Comparison of ENCODE assay signal across 8 mouse cellular contexts in genomic region chr19:55316109-55316714, GRCm38 (mm10). TPM values are rescaled to one million over a fixed set of nuclear protein-coding genes. Genes with fewer than 3 reads are reported as not detected.
DNase-seq lines count a peak whose midpoint lies in the region; ATAC-seq and TF ChIP-seq lines count a peak whose summit lies in the region.

Gene Vti1a (plus strand): TSS chr19:55316295.

- peak; percentile 86 for ATAC-seq in heart, embryonic 11.5 days (replicated peaks; ENCODE audit: insufficient number of reproducible peaks, low FRiP score, low TSS enrichment)
- ATAC-seq in kidney, embryonic 16.5 days (ENCODE audit: low FRiP score, low TSS enrichment), result peak; percentile 94

- H3K79me2 ChIP-seq in C2C12 (ENCODE audit: control insufficient read depth, insufficient read depth), result peaks cover 79% of the 10 kb centered on the region
- peaks cover 15% of the 10 kb centered on the region; the same call in 1 of the 2 replicates for H3K79me2 ChIP-seq in liver, adult 2 months (ENCODE audit: control insufficient read depth, insufficient read depth, low read length)
- H3K79me2 ChIP-seq in myocyte (ENCODE audit: control insufficient read depth, insufficient read depth), result peaks cover 27% of the 10 kb centered on the region

- peak within 1 kb of the TSS; percentile 75 for H3K27ac ChIP-seq in heart, embryonic 11.5 days (ENCODE audit: low read depth, low read length)
- H3K27ac ChIP-seq in kidney, embryonic 16.5 days (ENCODE audit: low read length), result peak within 1 kb of the TSS; percentile 90
- H3K27ac ChIP-seq in liver, adult 2 months (replicated peaks; ENCODE audit: insufficient read depth, low read depth, low read length), result peak within 1 kb of the TSS; percentile 85

- H3K4me3 ChIP-seq in C2C12 (ENCODE audit: insufficient read depth, poor library complexity, severe bottlenecking), result peak within 1 kb of the TSS; percentile 98
- peak within 1 kb of the TSS; percentile 90 for H3K4me3 ChIP-seq in erythroblast, embryonic 14.5 days (replicated peaks)
- peak within 1 kb of the TSS; percentile 73 for H3K4me3 ChIP-seq in heart, embryonic 11.5 days (ENCODE audit: low read depth, low read length)
- peak within 1 kb of the TSS; percentile 98 for H3K4me3 ChIP-seq in kidney, embryonic 16.5 days (ENCODE audit: low read length)
- H3K4me3 ChIP-seq in liver, adult 2 months (ENCODE audit: insufficient read depth, low read depth, low read length), result peak within 1 kb of the TSS; percentile 88
- H3K4me3 ChIP-seq in myocyte, result peak within 1 kb of the TSS; percentile 95

- H3K79me3 ChIP-seq in C2C12 (ENCODE audit: low read depth), result peaks cover 33% of the 10 kb centered on the region

- H3ac ChIP-seq in C2C12 (ENCODE audit: control insufficient read depth, insufficient read length, low read depth), result peak within 1 kb of the TSS; percentile 89
- H3ac ChIP-seq in myocyte (ENCODE audit: control insufficient read depth, insufficient read length), result peak within 1 kb of the TSS; percentile 63

- peak within 1 kb of the TSS; percentile 85 for H3K9ac ChIP-seq in heart, embryonic 11.5 days (ENCODE audit: low read depth, low read length)
- peak within 1 kb of the TSS; percentile 93 for H3K9ac ChIP-seq in kidney, embryonic 16.5 days (replicated peaks; ENCODE audit: low read length)
- H3K9ac ChIP-seq in liver, adult 2 months (ENCODE audit: low read depth, low read length), result peak within 1 kb of the TSS; percentile 89

- no peaks in the 10 kb centered on the region for H3K9me3 ChIP-seq in erythroblast, embryonic 14.5 days (ENCODE audit: control insufficient read depth, low read length)
- H3K9me3 ChIP-seq in heart, embryonic 11.5 days (replicated peaks; ENCODE audit: control insufficient read depth, low read length), result no peaks in the 10 kb centered on the region
- H3K9me3 ChIP-seq in kidney, embryonic 16.5 days (ENCODE audit: low read length), result no peaks in the 10 kb centered on the region

- TF ChIP-seq CTCF in C2C12 (IDR thresholded peaks at IDR 0.05; ENCODE audit: control insufficient read depth, insufficient read depth, insufficient read length), result peak; percentile 62
- TF ChIP-seq CTCF in brain, embryonic 14.5 days (IDR thresholded peaks at IDR 0.05; ENCODE audit: borderline replicate concordance, extremely low read depth, insufficient read depth, insufficient read length), result peak; percentile 50
- peak; percentile 57 for TF ChIP-seq CTCF in liver, adult 2 months (IDR thresholded peaks at IDR 0.05; ENCODE audit: low read depth, low read length)

- WGBS in heart, embryonic 11.5 days (ENCODE audit: insufficient replicate concordance), result under 1% methylated on average over 48 of the region's 48 CpGs
- WGBS in kidney, embryonic 16.5 days, result under 1% methylated on average over 48 of the region's 48 CpGs
- 1% methylated on average over 48 of the region's 48 CpGs for WGBS in liver, adult 2 months

- no peaks in the 10 kb centered on the region for H3K27me3 ChIP-seq in C2C12 (ENCODE audit: control insufficient read depth, insufficient read depth, insufficient read length)
- no peaks in the 10 kb centered on the region for H3K27me3 ChIP-seq in erythroblast, embryonic 14.5 days (ENCODE audit: control insufficient read depth)
- H3K27me3 ChIP-seq in heart, embryonic 11.5 days (ENCODE audit: control insufficient read depth, insufficient read depth, low read length), result no peaks in the 10 kb centered on the region
- no peaks in the 10 kb centered on the region for H3K27me3 ChIP-seq in kidney, embryonic 16.5 days (ENCODE audit: insufficient read depth, low read length)
- H3K27me3 ChIP-seq in liver, adult 2 months (ENCODE audit: control insufficient read depth, insufficient read depth, low read length), result no peaks in the 10 kb centered on the region
- no peaks in the 10 kb centered on the region for H3K27me3 ChIP-seq in myocyte (ENCODE audit: control insufficient read depth, insufficient read depth, insufficient read length)
- H3K27me3 ChIP-seq in splenic B cell, adult 2 months (ENCODE audit: control insufficient read depth, insufficient read depth, low read length, poor library complexity, severe bottlenecking), result no peaks in the 10 kb centered on the region

- peaks cover 49% of the 10 kb centered on the region for H3K4me1 ChIP-seq in erythroblast, embryonic 14.5 days (ENCODE audit: control insufficient read depth)
- H3K4me1 ChIP-seq in heart, embryonic 11.5 days (ENCODE audit: control insufficient read depth, insufficient read depth, low read length), result 0 out of 2 replicates have a peak, but pooled peaks cover 6% of the 10 kb centered on the region
- peaks cover 23% of the 10 kb centered on the region for H3K4me1 ChIP-seq in kidney, embryonic 16.5 days (ENCODE audit: insufficient read depth, low read length)
- 0 out of 2 replicates have a peak, but pooled peaks cover 4% of the 10 kb centered on the region for H3K4me1 ChIP-seq in liver, adult 2 months (ENCODE audit: control insufficient read depth, insufficient read depth, low read length)

- peak within 1 kb of the TSS; percentile 87 for H3K4me2 ChIP-seq in heart, embryonic 11.5 days
- peak within 1 kb of the TSS; percentile 96 for H3K4me2 ChIP-seq in kidney, embryonic 16.5 days (replicated peaks; ENCODE audit: low read depth, low read length)
- H3K4me2 ChIP-seq in myocyte (ENCODE audit: low read depth), result peak within 1 kb of the TSS; percentile 88

- peak; percentile 61; the same call in 1 of the 2 replicates for TF ChIP-seq POLR2A in brain, embryonic 14.5 days (IDR thresholded peaks at IDR 0.05; ENCODE audit: borderline replicate concordance, extremely low read depth, insufficient read depth, insufficient read length, poor library complexity, severe bottlenecking)
- peak; percentile 44; the same call in 1 of the 2 replicates for TF ChIP-seq POLR2A in liver, adult 2 months (IDR thresholded peaks at IDR 0.05; ENCODE audit: extremely low read depth, insufficient read depth, low read length)
- TF ChIP-seq POLR2A in myocyte (IDR thresholded peaks at IDR 0.05; ENCODE audit: insufficient read length, low read depth), result peak; percentile 55

- H3K36me3 ChIP-seq in C2C12 (ENCODE audit: control insufficient read depth, insufficient read depth) (peaks cover 21% of the 10 kb centered on the region), myocyte (ENCODE audit: control insufficient read depth, insufficient read depth) (peaks cover 14% of the 10 kb centered on the region)
- peaks cover 43% of the 10 kb centered on the region for H3K36me3 ChIP-seq in erythroblast, embryonic 14.5 days (ENCODE audit: control insufficient read depth)
- H3K36me3 ChIP-seq in heart, embryonic 11.5 days (ENCODE audit: control insufficient read depth, insufficient read depth, low read length), result peaks cover 3% of the 10 kb centered on the region; the same call in 1 of the 2 replicates
- peaks cover 14% of the 10 kb centered on the region; the same call in 1 of the 2 replicates for H3K36me3 ChIP-seq in kidney, embryonic 16.5 days (ENCODE audit: insufficient read depth, low read length)
- H3K36me3 ChIP-seq in liver, adult 2 months (ENCODE audit: control insufficient read depth, insufficient read depth, low read length), result peaks cover 19% of the 10 kb centered on the region; the same call in 1 of the 2 replicates
- H3K36me3 ChIP-seq in splenic B cell, adult 2 months (ENCODE audit: control insufficient read depth, insufficient read depth, low read length, poor library complexity, severe bottlenecking), result no peaks in the 10 kb centered on the region

- peak; percentile 98 for DNase-seq in brain, embryonic 14.5 days (ENCODE audit: low read depth)
- DNase-seq in liver, adult 2 months (ENCODE audit: extremely low read depth, low read depth, low spot score), result peak; percentile 87
- peak; percentile 90 for DNase-seq in splenic B cell, adult 2 months (ENCODE audit: low read depth, low spot score)

TF ChIP-seq in C2C12, 6 proteins besides CTCF, POLR2A, EP300 and RAD21:
- TF ChIP-seq MAX (IDR thresholded peaks at IDR 0.05) (no peak), CEBPB (IDR thresholded peaks at IDR 0.05; ENCODE audit: low read depth) (no peak), MYOG (IDR thresholded peaks at IDR 0.05; ENCODE audit: control insufficient read depth, extremely low read depth, insufficient read length) (no peak), FOSL1 (IDR thresholded peaks at IDR 0.05; ENCODE audit: insufficient read depth, low read length, poor library complexity, severe bottlenecking) (no peak), MYOD1 (IDR thresholded peaks at IDR 0.05; ENCODE audit: control insufficient read depth, insufficient read length, low read depth) (no peak), USF1 (IDR thresholded peaks at IDR 0.05; ENCODE audit: low read depth) (no peak)

TF ChIP-seq in myocyte, 11 proteins besides CTCF, POLR2A, EP300 and RAD21:
- TF ChIP-seq SRF (IDR thresholded peaks at IDR 0.05; ENCODE audit: control insufficient read depth, insufficient read length, low read depth), result no peak
- TF ChIP-seq CEBPB (IDR thresholded peaks at IDR 0.05; ENCODE audit: insufficient read depth, poor library complexity, severe bottlenecking), result no peak
- TF ChIP-seq MYOG (IDR thresholded peaks at IDR 0.05; ENCODE audit: control insufficient read depth in 1 of 3, insufficient read depth in 1 of 3, insufficient read length in 2 of 3, low read depth in 2 of 3), result no peak
- TF ChIP-seq E2F4 (IDR thresholded peaks at IDR 0.05; ENCODE audit: insufficient read depth), result peak; percentile 34
- no peak for TF ChIP-seq MAX (IDR thresholded peaks at IDR 0.05; ENCODE audit: low read depth)

RNA-seq across cellular contexts. Expression of gene Vti1a, which starts in this region (rescaled TPM):
- 10.4 TPM for polyA plus RNA-seq in C2C12 (2012; fragmentation: generic; extraction: Trizol)
- polyA plus RNA-seq in brain, embryonic 14.5 days (2012; rRNA removed), result 16.7 and 23.5 TPM in 2 replicates
- polyA plus RNA-seq in erythroblast, embryonic 14.5 days (2012), result 0.90 and 1.0 TPM in 2 replicates
- polyA plus RNA-seq in heart, embryonic 11.5 days (2014; fragmentation: Nextera tagmentation; extraction: Ambion mirVana), result 17.5 and 19.0 TPM in 2 replicates
- 28.7 and 30.6 TPM in 2 replicates for polyA plus RNA-seq in kidney, embryonic 16.5 days (2015; fragmentation: Nextera tagmentation; extraction: Ambion mirVana)
- 12.7 and 14.8 TPM in 2 replicates for total RNA-seq in liver, adult 2 months (2014; rRNA removed)
- 5.2 and 6.1 TPM in 2 replicates for polyA plus RNA-seq in liver, adult 2 months (2012; rRNA removed)
- 10.5 TPM for polyA plus RNA-seq in myocyte (2012; fragmentation: generic; extraction: Trizol)

Comparison
In these comparisons a context has a peak if more than half of its experiments do, and no peak if none do; other contexts are left out.
1. Peak in every context shown above with its lines: DNase-seq, ATAC-seq, H3K4me3 ChIP-seq and H3K27ac ChIP-seq.